Mouse (Mus musculus): ENCODE measurements around the gene Lrrfip2.
A peak's percentile ranks its signal among the peaks of the same experiment; 100 is the strongest.

Gene Lrrfip2

DNA sequence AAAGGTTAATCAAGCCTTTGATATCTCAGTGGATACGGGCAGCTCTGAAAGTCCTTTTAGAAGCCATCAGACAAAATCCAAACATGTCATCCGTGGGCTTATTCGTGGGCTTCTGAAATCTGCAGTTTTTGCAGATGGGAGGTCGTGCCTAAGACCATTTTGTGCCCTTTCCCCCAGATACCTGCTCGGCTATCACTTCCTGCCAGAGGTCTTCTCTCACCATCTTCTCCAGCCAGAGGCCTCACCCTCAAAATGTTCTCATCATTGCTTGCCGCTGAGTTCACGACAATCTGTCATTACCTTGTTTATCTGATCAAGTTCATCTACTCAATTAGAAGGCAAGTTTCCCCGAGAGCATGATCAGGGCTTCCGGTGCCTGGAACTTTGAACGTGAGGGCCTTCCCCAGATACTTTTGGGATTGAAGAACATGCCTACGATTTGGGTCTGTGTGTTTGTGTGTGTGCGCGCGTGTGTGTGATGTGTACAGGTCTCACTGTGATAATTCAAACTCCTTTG lies at the start of gene Lrrfip2:
TSS of gene Lrrfip2 (plus strand) at position 467 of the 517 bp plus-strand sequence.
- DNase-seq (ENCODE audit: low spot score in 2 of 2), result no peak

GRCm38 (mm10) chr9:111070546-111070961 lies 46.8 kb upstream of the Lrrfip2 start:
- DNase-seq (ENCODE audit: low spot score in 2 of 2), result peak; percentile 71 to 86

DNA sequence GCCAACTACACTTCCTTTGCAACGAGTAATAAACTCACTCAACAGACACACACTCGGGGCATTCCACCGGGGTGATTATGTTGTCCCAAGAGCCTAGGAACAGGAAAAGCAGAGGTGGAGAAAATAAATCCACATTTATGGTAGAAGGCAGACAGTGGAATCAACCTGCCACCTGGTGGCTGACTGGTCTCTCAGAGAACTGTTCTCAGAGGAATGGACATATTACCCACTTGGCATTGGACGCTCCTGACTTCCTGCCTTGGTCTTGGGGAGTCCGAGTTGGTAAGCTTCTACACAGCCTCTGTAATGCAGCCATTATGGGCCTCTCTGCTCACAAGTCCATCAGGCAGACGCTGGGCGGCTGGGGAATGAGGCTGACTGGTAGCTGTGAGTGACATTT lies 45.2 kb upstream of the Lrrfip2 start:
- DNase-seq (ENCODE audit: low spot score in 2 of 2), result no peak

GRCm38 (mm10) chr9:111072971-111073370 lies 44.4 kb upstream of the Lrrfip2 start:
- DNase-seq (ENCODE audit: low spot score in 2 of 2), result no peak

DNA sequence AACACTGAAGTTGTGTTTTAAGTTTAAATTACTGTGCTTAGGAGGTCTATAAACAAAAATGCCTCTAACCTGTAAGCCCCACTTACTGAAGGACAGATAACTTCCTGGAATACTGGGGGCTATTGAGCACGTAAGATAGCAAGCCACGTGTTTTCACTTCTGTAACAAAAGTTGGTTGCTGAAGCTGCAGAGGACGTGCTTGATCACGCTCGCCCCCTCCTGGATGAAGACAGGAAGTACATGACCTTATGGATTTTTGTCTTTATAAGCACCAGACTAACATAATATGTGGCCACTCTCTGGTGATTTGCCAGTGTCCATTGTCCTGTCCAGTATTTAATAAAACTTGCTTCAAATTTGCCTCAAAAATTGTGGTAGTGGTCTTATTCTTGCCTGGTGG lies 39.6 kb upstream of the Lrrfip2 start:
- no peak for DNase-seq (ENCODE audit: low spot score in 2 of 2)

DNA sequence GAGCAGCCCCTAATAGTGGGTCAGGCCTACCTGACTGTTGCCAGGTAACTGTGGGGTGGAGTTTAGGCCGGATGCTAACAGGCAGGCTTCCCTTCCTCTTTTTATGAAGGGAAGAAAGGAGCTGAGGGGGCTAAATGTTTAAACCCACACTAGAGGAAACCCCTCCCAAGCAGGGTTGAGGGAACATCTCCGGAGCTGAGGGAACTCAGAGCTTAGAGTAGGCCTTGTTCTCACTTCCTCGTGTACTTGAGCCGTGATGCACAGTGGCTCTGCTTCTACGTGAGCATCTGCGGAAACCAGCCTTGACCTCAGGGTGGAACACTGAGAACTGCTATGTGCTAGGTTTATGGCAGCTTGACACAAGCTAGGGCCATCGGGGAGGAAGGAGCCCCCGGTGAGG lies 36.6 kb upstream of the Lrrfip2 start:
- no peak for DNase-seq (ENCODE audit: low spot score in 2 of 2)

- DNase-seq (ENCODE audit: low spot score in 2 of 2), result no peak
Measured at GRCm38 (mm10) chr9:111081765-111082164, 35.6 kb upstream of the Lrrfip2 start.

GRCm38 (mm10) chr9:111085329-111085728 lies 32.1 kb upstream of the Lrrfip2 start:
- DNase-seq (ENCODE audit: low spot score in 2 of 2), result no peak

DNA sequence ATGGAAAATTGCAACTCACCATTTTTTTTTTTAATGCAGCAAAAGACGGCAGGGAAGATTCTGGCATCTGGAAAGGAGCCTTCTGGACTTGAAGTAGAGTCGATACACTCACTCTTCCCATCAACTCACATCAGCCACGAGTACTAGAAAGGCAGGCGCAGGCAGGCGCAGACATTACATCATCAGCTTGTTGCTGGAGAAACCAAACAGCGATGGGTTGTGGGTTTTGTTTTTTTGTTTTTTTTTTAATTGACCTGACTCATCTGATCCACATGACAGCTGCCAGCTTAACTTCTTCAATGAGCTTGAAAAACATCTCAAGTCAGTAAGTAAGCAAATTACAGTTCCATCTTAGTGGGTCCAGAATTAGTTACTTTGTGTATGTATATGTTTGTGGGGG lies 31.3 kb upstream of the Lrrfip2 start:
- DNase-seq (ENCODE audit: low spot score in 2 of 2), result no peak

GRCm38 (mm10) chr9:111086995-111087606 lies 30.3 kb upstream of the Lrrfip2 start:
- DNase-seq (ENCODE audit: low spot score in 2 of 2), result no peak

DNA sequence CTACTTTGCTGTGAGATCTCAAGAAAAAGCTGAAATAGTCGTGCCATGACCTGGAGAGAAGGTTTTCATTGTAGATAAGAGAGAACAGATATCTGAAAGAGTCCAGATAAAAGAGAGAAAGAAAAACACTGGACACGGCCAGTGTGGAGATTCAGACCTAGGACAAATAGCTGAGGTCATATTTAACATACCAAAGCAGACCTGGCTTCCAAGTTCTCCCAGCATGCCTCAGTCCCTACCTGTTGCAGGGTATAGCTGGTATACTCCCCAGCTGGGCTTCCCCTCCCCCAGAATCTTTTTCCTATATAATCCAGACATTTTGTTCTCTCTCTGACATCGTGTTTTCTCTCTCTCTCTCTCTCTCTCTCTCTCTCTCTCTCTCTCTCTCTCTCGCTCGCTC lies 29.4 kb upstream of the Lrrfip2 start:
- DNase-seq (ENCODE audit: low spot score in 2 of 2), result no peak

GRCm38 (mm10) chr9:111088886-111089285 lies 28.5 kb upstream of the Lrrfip2 start:
- no peak for DNase-seq (ENCODE audit: low spot score in 2 of 2)

DNA sequence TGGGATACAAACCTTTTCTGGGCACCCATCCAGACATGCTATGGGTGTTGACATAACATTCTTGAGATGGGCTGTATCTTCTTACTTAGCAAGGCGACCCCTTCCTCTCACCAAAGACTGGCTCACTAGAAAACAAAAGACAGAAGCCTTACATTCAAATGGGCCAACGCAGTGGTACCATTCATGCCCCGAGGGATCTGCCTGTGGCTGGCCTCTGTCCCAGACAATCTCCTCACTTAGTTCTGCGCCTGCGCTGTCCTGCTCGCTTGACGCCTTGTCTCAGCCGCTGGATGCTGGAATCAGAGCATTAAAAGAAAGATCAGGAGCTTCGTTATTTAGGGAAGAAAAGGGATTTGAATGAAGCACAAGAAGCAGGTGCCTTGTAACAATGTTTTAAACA lies 24.7 kb upstream of the Lrrfip2 start:
- no peak for DNase-seq (ENCODE audit: low spot score in 2 of 2)

DNA sequence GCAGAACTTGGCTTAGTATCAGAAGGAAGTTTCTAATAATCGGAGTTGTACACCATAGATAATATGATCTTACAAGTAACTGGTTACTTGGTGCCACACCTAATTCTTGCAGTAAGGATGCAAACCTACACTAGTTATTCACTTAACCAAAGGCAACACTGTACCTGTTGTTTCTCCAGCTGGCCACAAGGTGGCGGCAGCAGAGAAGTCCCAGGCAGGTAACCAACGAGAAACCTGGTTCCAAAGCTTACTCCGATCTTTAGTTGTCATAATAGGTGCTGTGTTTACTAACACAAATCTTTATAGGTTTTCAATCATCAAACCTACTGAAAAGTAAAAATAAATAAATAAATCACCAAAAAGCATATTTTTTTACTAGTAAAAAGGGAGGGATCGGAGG lies 24.3 kb upstream of the Lrrfip2 start:
- DNase-seq (ENCODE audit: low spot score in 2 of 2), result peak; percentile 43 to 80

DNA sequence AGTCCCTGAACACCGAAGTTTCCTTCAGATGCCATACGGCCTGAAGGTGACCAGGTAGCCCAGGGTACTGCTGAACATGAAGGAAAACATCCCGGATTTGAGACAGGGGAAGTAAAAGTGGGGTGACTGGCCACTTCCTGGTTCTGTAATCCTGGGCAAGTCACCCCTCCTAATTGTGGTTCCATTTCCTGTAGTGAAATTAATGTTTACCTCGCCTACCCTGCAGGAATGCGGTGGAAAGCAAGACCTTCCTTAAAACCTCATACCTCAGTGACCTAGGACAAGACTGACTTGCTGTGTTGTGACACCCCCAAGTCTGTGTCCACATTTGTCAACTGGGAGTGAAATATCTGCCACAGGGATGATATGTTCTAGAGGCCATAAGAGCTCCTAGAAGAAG lies 22.8 kb upstream of the Lrrfip2 start:
- no peak for DNase-seq (ENCODE audit: low spot score in 2 of 2)

- no peak for DNase-seq (ENCODE audit: low spot score in 2 of 2)
Measured at GRCm38 (mm10) chr9:111095710-111096109, 21.7 kb upstream of the Lrrfip2 start.

DNA sequence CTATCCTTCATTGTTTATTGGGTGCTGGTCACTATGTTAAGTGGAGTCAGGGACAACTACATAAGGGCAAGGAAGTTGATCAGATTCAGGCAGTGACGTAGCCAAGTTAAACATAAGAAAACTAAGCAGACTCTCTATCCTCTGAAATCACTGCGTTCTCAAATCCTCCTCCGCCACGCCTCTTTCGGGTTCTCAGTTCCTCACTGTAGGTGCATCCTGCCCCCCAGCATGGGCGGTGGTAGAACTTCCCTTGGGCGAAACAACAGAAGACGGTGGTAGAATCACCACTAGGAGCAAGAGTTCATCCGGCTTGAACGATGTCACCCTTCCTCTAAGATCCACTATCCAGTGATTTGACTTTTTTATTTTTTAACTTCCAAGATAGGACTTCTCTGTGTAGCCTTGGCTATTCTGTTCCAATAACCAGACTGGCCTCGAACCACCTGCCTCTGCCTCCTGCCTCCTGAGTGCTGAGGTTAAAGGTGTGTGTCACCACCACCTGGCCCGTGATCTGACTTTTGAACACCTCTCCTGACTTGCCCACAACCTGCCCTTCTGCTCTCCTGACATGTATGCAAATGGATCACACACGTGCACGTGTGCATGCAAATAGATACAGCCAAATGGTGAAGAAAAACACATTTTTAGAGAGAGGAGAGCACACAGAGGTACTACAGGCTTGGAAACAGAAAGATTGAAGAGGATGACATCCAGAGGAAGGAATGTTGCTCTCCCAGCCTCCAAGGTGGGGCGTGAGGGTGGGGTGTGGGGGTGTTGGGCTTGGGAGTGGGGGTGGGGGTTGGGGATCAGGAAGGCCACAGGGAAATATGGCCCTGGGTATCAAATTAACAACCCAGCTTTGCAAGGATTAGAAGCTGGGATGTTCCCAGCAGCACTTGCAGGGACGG lies 20.7 kb upstream of the Lrrfip2 start:
- no peak for DNase-seq (ENCODE audit: low spot score in 2 of 2)

- no peak for DNase-seq (ENCODE audit: low spot score in 2 of 2)
Measured at GRCm38 (mm10) chr9:111097543-111097942, 19.8 kb upstream of the Lrrfip2 start.

DNA sequence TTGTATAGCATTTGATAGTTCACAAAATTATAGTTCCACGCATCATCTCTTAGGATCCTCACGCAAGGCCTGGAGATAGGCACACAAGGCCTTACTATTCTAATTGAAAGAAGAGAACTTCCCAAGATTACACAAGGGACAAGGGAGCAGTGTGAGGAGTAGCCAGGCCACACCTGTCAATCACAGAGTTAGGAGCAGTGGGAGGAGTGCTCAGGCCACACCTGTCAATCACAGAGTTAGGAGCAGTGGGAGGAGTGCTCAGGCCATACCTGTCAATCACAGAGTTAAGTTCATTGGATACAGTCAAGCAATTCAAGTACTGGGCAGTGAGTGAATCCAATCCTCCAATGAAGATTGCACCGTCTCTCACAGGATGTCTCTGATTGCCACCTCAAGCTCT lies 17.0 kb upstream of the Lrrfip2 start:
- no peak for DNase-seq (ENCODE audit: low spot score in 2 of 2)

DNA sequence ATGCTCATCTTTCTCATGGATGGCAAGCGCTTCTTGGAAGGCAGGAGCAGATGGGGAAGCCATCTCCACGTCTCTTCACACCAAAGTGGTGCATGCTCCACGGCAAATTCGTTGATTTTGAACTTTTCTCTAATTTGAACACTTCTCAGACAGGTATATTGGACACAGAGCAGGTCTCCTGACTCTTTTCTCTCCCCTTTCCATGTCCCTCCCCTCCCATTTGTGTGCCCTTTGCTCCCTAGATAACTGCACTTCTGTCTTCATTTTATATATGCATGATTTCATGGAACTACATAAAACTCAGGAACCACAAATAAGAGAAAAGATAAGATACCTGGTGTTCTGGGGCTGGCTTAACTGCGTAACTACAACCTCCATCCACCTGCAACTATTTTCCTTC lies 14.1 kb upstream of the Lrrfip2 start:
- DNase-seq (ENCODE audit: low spot score in 2 of 2), result no peak

GRCm38 (mm10) chr9:111103893-111104292 lies 13.5 kb upstream of the Lrrfip2 start:
- DNase-seq (ENCODE audit: low spot score in 2 of 2), result no peak

DNA sequence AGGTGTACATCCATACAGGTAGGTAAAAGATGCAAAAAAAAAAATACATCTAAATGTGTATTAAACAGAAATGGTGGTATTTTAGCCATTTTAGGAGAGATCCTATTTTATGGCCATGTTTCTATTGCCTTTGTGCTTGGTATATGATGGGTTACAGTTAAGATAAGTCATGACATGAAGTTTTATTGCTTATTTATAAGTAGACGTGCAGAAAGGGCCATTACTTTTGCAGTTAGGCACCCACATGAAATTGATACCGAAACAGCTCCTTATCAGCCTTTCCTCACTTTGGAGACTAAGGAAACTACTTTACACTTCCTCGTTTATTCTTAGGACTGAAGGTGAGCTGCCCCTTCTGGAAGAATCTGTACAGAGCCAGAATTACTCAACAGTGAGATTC lies 9.5 kb upstream of the Lrrfip2 start:
- no peak for DNase-seq (ENCODE audit: low spot score in 2 of 2)

DNA sequence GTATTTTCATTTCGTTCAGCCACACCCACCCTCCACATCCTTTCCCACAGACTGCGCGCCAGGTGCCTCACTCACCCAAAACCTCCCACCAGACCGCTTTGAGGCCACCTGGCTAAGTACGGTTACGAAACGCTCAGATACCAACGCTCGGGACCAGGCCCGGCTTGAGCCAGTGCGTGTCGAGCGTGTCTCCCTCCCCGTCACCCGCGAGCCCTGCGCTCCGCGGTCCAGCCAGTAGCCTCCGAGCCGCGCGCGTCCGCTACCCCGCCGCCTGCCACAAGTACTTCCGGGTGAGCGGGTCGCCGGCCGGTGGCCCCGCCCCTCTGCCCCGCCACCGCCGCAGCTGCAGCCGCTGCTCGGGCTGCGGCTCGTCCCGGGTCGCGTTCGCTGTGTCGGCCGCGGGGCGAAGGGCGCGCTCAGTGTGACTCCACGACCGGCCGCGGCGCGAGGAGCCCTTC lies 431 bp downstream of the Lrrfip2 start:
- peak; percentile 86 to 94 for DNase-seq (ENCODE audit: low spot score in 2 of 2)

Data from spleen, postnatal 4 days (tissue).